Mouse (Mus musculus) limb, embryonic 14.5 days (tissue): ENCODE measurements at regions not wholly inside any gene's neighbourhood (a gene's known extent, or its start where the extent isn't known, plus 50 kb on each side); places are given as distances from the start of the nearest gene placed in this dataset.

Experiments
- ATAC-seq: fragments of 200-750 bp; cut with Nextera tagmentation; 2 replicates; pipeline ENCODE4 v1.8.0; 2017; ENCODE audit warnings: low read depth, moderate number of reproducible peaks, moderate TSS enrichment; ENCODE audit not compliant: low FRiP score
- DNase-seq: peaks from one replicate; pipeline ENCODE4 v3.0.0-alpha.2; 2015; ENCODE audit warnings: low spot score
- H3K27ac ChIP-seq: fragments of 300-500 bp; sonication (generic); replicated peaks from 2 replicates; pipeline ENCODE4 v1.5.1; 2014; ENCODE audit warnings: low read depth, mild to moderate bottlenecking, low read length, moderate library complexity, mixed read lengths
- H3K27me3 ChIP-seq: fragments of 300-500 bp; sonication (generic); 2 replicates; pipeline ENCODE4 v1.6.1; 2014; ENCODE audit warnings: low read length, mixed read lengths; ENCODE audit not compliant: control insufficient read depth, insufficient read depth
- H3K36me3 ChIP-seq: fragments of 300-500 bp; sonication (generic); 2 replicates; pipeline ENCODE4 v1.6.1; 2014; ENCODE audit warnings: mild to moderate bottlenecking, low read length, moderate library complexity, mixed read lengths; ENCODE audit not compliant: control insufficient read depth, insufficient read depth
- H3K4me1 ChIP-seq: fragments of 300-500 bp; sonication (generic); 2 replicates; pipeline ENCODE4 v1.6.1; 2014; ENCODE audit warnings: antibody characterized with exemption, low read length, mixed read lengths; ENCODE audit not compliant: control insufficient read depth, insufficient read depth
- H3K4me2 ChIP-seq: fragments of 300-500 bp; sonication (generic); replicated peaks from 2 replicates; pipeline ENCODE4 v1.6.1; 2014; ENCODE audit warnings: low read depth, mild to moderate bottlenecking, low read length, moderate library complexity; ENCODE audit not compliant: severe bottlenecking
- H3K4me3 ChIP-seq: fragments of 300-500 bp; sonication (generic); replicated peaks from 2 replicates; pipeline ENCODE4 v1.5.1; 2014; ENCODE audit warnings: low read length
- H3K9ac ChIP-seq: fragments of 300-500 bp; sonication (generic); 2 replicates; pipeline ENCODE4 v1.6.1; 2014; ENCODE audit warnings: mild to moderate bottlenecking, low read depth, low read length, moderate library complexity; ENCODE audit not compliant: severe bottlenecking
- H3K9me3 ChIP-seq: fragments of 300-500 bp; sonication (generic); 2 replicates; pipeline ENCODE4 v1.6.1; 2016; ENCODE audit warnings: low read length; ENCODE audit not compliant: control insufficient read depth
- POLR2A ChIP-seq: fragments of 200-500 bp; IDR thresholded peaks from 2 replicates; pipeline ENCODE4 v1.8.0; 2012; ENCODE audit warnings: inconsistent platforms, mild to moderate bottlenecking, moderate library complexity, borderline replicate concordance; ENCODE audit not compliant: insufficient read depth, insufficient read length; ENCODE audit errors: extremely low read depth
- whole genome bisulfite sequencing: fragments of 180-500 bp; shearing (Covaris S2); extraction: QIAGEN DNeasy Blood & Tissue Kit; methylation state at CpG from one replicate; pipeline ENCODE4 v1.1.7; 2014; 5-methylcytosine and 5-hydroxymethylcytosine counted together

- no peak for TF ChIP-seq POLR2A
- DNase-seq (peak; percentile 77), ATAC-seq (peak; percentile 78)
- H3K36me3 ChIP-seq = no peaks in the 10 kb centered on the region
- H3K27ac ChIP-seq = no peak overlapping the region
- H3K27me3 ChIP-seq = no peaks in the 10 kb centered on the region
- no peak overlapping the region for H3K4me3 ChIP-seq
- no peaks in the 10 kb centered on the region; the same call in 1 of the 2 replicates for H3K4me1 ChIP-seq
- H3K9me3 ChIP-seq = no peaks in the 10 kb centered on the region
- no peak overlapping the region for H3K4me2 ChIP-seq
- H3K9ac ChIP-seq = no peak overlapping the region
- 46% methylated on average over 5 of the region's 5 CpGs for WGBS
Measured at GRCm38 (mm10) chrX:145758406-145758805, 253.4 kb upstream of the Amot start.

- no peak overlapping the region for H3K27ac ChIP-seq
- H3K4me2 ChIP-seq = no peak overlapping the region
- DNase-seq (no peak), ATAC-seq (no peak)
- H3K4me3 ChIP-seq = no peak overlapping the region
- no peaks in the 10 kb centered on the region for H3K9me3 ChIP-seq
- H3K9ac ChIP-seq = no peak overlapping the region
- no peaks in the 10 kb centered on the region for H3K27me3 ChIP-seq
- H3K4me1 ChIP-seq = no peaks in the 10 kb centered on the region; the same call in 1 of the 2 replicates
- no peak for TF ChIP-seq POLR2A
- 87% methylated on average over 2 of the region's 2 CpGs for WGBS
- no peaks in the 10 kb centered on the region for H3K36me3 ChIP-seq
Measured at GRCm38 (mm10) chrX:145753427-145753826, 248.4 kb upstream of the Amot start.
